Mouse (Mus musculus) heart, postnatal 4 days (tissue): Measurements from ENCODE around the gene Col1a2. TPM values are rescaled to one million over a fixed set of nuclear protein-coding genes. Genes with fewer than 3 reads are reported as not detected.

Experiments
- DNase-seq: peaks from one replicate; pipeline ENCODE4 v3.0.0; 2021
- total RNA-seq, 2 experiments: library from RNA; stranded (reverse); gene quantifications; 2 replicates each; pipeline ENCODE4 v1.2.3; 2021

Gene Col1a2
- total RNA-seq: 100 to 1,000 TPM; 597 to 657 TPM

GRCm38 (mm10) chr6:4504603-4505131 lies at the start of gene Col1a2:
TSS of gene Col1a2 (plus strand) at chr6:4504814.
- DNase-seq: no peak

DNA sequence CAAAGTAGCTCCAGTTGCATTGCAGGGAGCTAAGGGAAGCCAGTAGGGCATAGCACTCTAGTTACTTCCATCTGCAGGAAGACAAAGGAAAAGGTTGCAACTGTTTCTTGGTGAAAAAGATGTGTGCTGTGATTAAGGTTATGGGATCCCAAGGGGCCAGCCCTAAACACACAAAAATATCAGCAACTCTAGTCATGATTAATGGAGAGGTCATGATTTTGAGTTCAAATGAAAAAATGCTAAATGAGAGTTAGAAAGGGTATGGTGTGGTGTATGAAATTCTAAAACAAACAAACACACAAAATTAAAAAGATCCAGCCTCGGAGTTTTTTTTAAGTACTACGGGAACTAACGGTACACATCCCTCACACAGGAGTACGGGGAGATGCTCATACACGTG lies 49.1 kb upstream of the Col1a2 start:
- DNase-seq: no peak

GRCm38 (mm10) chr6:4455961-4456617 lies 48.5 kb upstream of the Col1a2 start:
- peak; percentile 43 for DNase-seq

GRCm38 (mm10) chr6:4456691-4457447 lies 47.7 kb upstream of the Col1a2 start:
- DNase-seq: peak; percentile 29

DNA sequence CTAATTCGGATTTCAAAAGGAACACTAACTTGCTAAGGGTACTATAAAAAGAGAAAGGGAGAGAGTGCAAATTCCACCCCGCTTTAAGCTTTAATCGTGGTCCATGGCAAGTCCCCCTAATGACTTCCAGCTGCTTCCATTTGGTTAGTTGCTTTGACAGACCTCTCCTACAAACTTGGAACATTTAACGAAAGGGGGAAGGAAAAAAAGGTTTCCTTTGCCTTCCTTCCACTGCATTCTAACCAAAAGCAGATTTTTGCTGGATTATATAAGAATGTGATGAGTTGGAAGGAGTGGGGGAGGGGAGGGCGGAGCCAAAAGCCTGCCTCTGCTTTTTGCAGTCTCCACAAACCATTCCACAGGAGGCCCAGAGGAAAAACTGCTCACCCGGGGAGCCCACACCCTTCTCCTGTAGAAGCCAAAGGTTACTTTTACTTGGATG lies 47.0 kb upstream of the Col1a2 start:
- peak; percentile 69 for DNase-seq

GRCm38 (mm10) chr6:4465320-4465719 lies 39.3 kb upstream of the Col1a2 start:
- no peak for DNase-seq

- DNase-seq: no peak
These were observed 21.1 kb upstream of the Col1a2 start for GRCm38 (mm10) chr6:4483577-4483936.

DNA sequence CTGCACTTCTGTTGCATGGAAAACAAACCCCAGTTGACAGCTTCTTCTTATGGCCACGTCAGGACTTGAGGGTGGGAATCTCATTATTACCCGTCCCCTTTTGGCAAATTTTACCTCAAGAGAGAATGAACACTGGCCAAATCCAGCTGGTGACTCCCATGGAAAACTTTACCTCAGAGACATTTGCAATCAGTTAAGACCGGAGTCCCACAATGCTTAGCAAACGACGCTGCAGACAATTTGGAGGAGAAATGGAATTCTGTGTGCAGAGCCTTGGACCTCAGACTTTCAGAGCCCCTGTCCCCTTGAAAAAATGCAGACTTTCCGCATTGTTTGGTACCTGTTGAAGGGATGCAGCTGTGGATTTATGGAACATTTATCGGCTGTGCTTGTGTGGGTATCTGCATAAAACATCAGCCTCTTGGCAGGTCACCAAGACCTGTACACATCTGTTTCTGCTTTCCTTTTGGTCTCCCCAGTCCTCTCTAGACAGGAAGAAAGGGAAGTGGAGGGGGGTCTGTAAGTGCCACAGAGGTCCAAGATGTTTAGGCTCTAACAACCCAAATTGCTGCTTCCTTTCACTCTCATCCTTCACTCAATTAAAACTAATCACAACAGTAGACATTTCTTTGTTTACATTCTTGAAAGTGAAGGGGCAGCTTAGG lies 20.5 kb upstream of the Col1a2 start:
- DNase-seq: peak; percentile 40

GRCm38 (mm10) chr6:4488349-4488748 lies 16.3 kb upstream of the Col1a2 start:
- DNase-seq: peak; percentile 78

DNA sequence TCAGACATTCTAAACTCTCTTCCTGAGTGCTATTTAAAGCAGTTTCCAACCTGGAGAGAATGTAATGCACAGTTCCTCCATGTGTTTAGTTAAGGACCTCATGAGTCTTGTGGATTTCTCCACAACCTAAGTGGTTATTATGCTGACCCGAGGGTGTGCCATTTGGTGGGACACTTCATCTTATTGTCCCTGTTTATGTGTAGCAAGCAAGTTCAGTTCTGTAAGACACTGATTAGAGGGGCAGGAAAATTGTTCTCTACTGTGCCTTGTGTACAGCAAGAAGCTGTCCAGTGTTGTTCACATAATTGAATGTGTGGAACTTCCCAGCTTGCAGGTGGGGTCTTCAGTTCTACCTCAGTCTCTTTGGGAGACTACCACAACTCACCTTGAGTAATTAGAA lies 15.6 kb upstream of the Col1a2 start:
- DNase-seq: no peak

- peak; percentile 70 for DNase-seq
These were observed 15.0 kb upstream of the Col1a2 start for GRCm38 (mm10) chr6:4489366-4490245.

DNA sequence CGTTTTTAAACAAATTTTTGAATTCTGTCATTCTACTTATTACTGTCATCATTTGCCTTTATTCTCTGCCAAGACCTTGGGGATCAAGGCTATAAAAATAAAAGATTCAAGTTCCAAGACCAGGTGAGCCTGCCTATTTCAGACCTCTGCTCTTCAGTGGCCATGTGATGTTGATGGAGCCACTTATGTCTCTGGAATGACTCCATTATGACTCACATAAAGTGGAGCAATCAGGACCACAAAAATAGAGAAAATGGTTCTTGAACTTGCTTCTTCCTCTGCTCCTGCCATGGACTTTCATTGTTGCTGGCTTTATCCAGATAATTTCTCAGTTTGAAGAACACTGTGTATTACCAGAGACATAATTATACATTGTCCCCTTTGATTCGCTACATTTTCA lies 10.9 kb upstream of the Col1a2 start:
- DNase-seq: no peak

DNA sequence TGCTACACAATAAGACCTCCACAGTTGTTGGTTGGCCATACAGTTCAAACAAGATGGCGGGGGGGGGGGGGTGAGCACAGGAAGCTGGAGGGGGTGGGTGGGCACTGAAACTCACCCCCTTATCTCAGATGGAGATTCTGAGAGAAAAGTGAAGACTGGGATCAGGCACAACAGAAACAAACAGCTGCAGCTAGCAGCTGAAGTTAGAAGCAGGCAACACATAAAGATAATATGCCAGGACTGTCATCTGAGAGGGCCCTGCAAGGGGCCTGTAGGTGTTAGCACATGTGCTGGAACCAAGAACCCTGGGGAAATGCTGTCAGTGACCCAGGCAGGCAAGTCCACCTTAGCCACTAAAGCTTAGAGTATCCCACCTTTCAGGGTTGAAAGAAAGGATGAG lies 8.2 kb upstream of the Col1a2 start:
- no peak for DNase-seq

GRCm38 (mm10) chr6:4503106-4503505 lies 1.5 kb upstream of the Col1a2 start:
- peak; percentile 55 for DNase-seq

DNA sequence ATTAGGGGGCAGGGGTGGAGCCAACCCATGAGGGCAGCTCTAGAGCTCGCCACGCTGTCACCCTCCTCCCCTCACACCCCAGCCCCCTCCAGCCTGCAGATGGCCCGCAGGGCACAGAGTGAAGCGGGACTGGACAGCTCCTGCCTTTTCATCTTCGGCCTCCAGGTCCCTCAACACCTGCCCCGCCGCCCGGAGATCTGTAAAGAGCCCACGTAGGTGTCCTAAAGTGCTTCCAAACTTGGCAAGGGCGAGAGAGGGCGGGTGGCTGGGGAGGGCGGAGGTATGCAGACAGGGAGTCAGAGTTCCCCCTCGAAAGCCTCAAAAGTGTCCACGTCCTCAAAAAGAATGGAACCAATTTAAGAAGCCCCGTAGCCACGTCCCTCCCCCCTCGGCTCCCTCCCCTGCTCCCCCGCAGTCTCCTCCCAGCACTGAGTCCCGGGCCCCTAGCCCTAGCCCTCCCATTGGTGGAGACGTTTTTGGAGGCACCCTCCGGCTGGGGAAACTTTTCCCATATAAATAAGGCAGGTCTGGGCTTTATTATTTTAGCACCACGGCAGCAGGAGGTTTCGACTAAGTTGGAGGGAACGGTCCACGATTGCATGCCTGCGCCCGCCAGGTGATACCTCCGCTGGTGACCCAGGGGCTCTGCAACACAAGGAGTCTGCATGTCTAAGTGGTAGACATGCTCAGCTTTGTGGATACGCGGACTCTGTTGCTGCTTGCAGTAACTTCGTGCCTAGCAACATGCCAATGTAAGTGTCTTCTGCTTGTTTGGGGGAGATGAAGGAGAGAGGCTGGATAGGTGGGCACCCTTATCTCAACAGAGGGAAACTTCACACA lies 764 bp downstream of the Col1a2 start:
- peak; percentile 81 for DNase-seq

GRCm38 (mm10) chr6:4506106-4506505 lies 1.5 kb downstream of the Col1a2 start:
- peak; percentile 44 for DNase-seq

DNA sequence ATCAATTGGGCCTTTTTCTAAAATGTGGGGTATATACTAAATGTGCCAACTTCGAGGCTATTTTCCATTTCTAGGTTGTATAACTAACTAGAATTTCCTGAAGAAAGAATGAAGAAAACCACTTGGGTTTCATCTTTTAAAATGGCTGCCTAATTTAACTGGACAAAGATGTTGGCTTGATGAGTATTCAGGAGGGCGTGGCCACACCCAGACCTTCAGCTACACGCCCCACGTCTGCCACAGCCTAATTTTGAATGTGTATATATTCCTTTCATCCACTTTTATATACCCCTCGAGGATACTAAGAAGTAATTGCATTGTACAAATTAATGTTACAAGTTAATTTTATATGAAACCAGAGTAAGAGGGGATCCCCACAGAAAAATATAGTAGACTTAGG lies 2.2 kb downstream of the Col1a2 start:
- DNase-seq: no peak

- no peak for DNase-seq
These were observed 2.7 kb downstream of the Col1a2 start for GRCm38 (mm10) chr6:4507323-4507722.

DNA sequence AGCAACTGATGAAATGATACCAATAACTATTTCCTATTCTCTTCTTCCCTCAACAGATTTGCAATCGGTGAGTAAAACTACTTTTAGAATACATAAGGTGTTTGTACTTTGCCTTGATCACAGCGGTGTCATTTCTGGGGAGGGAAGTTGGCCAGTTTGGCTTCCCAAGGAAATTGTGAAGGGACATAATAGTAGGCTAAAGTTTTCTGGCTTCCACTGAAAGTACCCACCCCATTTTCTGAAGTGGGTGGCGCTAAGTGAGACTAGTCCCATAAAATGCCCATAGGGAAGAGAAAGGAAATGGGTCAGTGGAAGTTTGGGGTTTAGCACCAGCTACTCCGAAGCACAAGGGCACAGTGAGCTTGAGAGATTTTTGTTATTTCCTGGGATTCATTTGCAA lies 3.7 kb downstream of the Col1a2 start:
- DNase-seq: no peak

DNA sequence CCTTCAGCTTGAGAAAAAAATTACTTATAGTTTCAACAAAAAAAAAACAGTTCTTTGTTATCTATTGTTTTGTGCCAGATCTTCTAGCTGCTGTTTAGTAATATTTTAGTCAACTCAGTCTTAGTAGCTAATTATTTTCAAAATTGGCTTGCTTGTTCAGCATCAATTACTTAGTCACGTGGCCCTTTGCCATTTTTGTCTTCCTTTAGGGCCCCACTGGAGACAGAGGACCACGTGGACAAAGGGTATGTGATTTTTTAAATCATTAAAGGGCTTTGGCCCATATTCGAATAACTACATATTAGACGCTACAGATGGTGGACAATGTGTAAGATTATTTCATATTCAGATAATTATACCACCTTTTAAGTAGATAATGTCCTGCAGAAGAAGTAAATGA lies 4.8 kb downstream of the Col1a2 start:
- DNase-seq: no peak

DNA sequence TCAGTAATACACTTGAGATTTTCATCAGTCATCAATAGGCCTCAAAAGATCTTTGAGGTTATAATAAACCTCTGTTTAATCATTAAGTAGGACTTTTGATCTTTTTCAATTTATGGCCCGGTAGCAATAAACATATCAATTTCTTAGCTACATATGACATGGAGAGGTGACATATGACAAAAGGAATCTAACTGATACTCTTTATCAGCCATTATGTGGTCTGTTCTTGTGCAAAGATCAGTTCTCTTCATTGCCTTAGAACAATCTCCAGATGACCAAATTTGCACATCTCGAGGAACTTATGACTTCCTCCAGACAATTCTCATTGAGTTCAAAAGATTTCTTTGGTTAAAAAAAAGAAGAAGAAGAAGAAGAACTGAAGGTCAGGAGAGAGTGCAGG lies 10.1 kb downstream of the Col1a2 start:
- no peak for DNase-seq
